Mouse (Mus musculus) ovary, postnatal 36 days (tissue): ENCODE measurements around the gene Lsm2.
"Not testable (repeated sequence)": the region's sequence is repeated elsewhere in the genome, so short reads cannot be mapped to it uniquely, and the experiment has no call there.

Source experiments
- DNase-seq: peaks from one replicate; pipeline ENCODE4 v3.0.0; 2022; ENCODE audit warnings: low spot score, mixed read lengths

Gene Lsm2

GRCm38 (mm10) chr17:34984218-34984617, 2.6 kb downstream of the Lsm2 start:
- DNase-seq: no peak

GRCm38 (mm10) chr17:34994751-34995150, 13.1 kb downstream of the Lsm2 start:
- no peak for DNase-seq

GRCm38 (mm10) chr17:34995192-34995591, 13.5 kb downstream of the Lsm2 start:
- DNase-seq: not testable (repeated sequence)

GRCm38 (mm10) chr17:34995927-34996326, 14.3 kb downstream of the Lsm2 start:
- not testable (repeated sequence) for DNase-seq

GRCm38 (mm10) chr17:34996411-34997141, 14.9 kb downstream of the Lsm2 start:
- no peak for DNase-seq

- DNase-seq: no peak
Measured at GRCm38 (mm10) chr17:34997142-34997483, 15.5 kb downstream of the Lsm2 start.

GRCm38 (mm10) chr17:34998526-34999430, 17.1 kb downstream of the Lsm2 start:
- DNase-seq: no peak

GRCm38 (mm10) chr17:34999871-35000716, 18.4 kb downstream of the Lsm2 start:
- not testable (repeated sequence) for DNase-seq

GRCm38 (mm10) chr17:35000717-35001451, 19.2 kb downstream of the Lsm2 start, which contains the start of gene Vars:
TSS of gene Vars (plus strand) at chr17:35000987.
- peak; percentile 92 for DNase-seq

GRCm38 (mm10) chr17:35001452-35002152, 19.9 kb downstream of the Lsm2 start:
- no peak for DNase-seq

- no peak for DNase-seq
Measured at GRCm38 (mm10) chr17:35002153-35002865, 20.6 kb downstream of the Lsm2 start.

GRCm38 (mm10) chr17:35003022-35003838, 21.6 kb downstream of the Lsm2 start:
- DNase-seq: no peak

- DNase-seq: no peak
Measured at GRCm38 (mm10) chr17:35004075-35004717, 22.5 kb downstream of the Lsm2 start.

- DNase-seq: no peak
Measured at GRCm38 (mm10) chr17:35005158-35005557, 23.5 kb downstream of the Lsm2 start.

GRCm38 (mm10) chr17:35005902-35006301, 24.2 kb downstream of the Lsm2 start:
- DNase-seq: not testable (repeated sequence)

GRCm38 (mm10) chr17:35007387-35007991, 25.8 kb downstream of the Lsm2 start:
- no peak for DNase-seq

GRCm38 (mm10) chr17:35009586-35009985, 27.9 kb downstream of the Lsm2 start:
- no peak for DNase-seq

- no peak for DNase-seq
Measured at GRCm38 (mm10) chr17:35011440-35011839, 29.8 kb downstream of the Lsm2 start.
